Mouse (Mus musculus) G1E (cell line): ENCODE measurements around the gene Mfsd5. TPM values are rescaled to one million over a fixed set of nuclear protein-coding genes. Genes with fewer than 3 reads are reported as not detected.

Source experiments
- ATAC-seq: 2 replicates; pipeline ENCODE4 v1.8.0; 2016; ENCODE audit warnings: mild to moderate bottlenecking; ENCODE audit not compliant: insufficient number of reproducible peaks, poor library complexity, low FRiP score, severe bottlenecking; ENCODE audit errors: extremely low read depth
- DNase-seq: peaks from one replicate; pipeline ENCODE4 v3.0.0; 2012; ENCODE audit warnings: low spot score
- H3K27me3 ChIP-seq: 2 replicates; pipeline ENCODE4 v1.6.1; 2012; ENCODE audit warnings: mild to moderate bottlenecking, low read length, inconsistent platforms; ENCODE audit not compliant: insufficient read depth
- H3K36me3 ChIP-seq: replicated peaks from 2 replicates; pipeline ENCODE3; 2012; ENCODE audit warnings: mild to moderate bottlenecking, inconsistent platforms
- H3K4me1 ChIP-seq: 2 replicates; pipeline ENCODE4 v1.6.1; 2012; ENCODE audit warnings: low read depth, low read length, inconsistent platforms, mixed read lengths; ENCODE audit not compliant: insufficient read depth
- H3K4me3 ChIP-seq: 2 replicates; pipeline ENCODE4 v1.5.1; 2012; ENCODE audit warnings: low read depth, mild to moderate bottlenecking, inconsistent platforms, low read length, moderate library complexity, mixed read lengths
- H3K9me3 ChIP-seq: replicated peaks from 2 replicates; pipeline ENCODE4 v1.6.1; 2012; ENCODE audit warnings: inconsistent platforms
- CTCF ChIP-seq: IDR thresholded peaks from 2 replicates; pipeline ENCODE4 v1.5.1; 2012; ENCODE audit warnings: low read depth, low read length, inconsistent platforms, mixed read lengths
- GATA1 ChIP-seq: IDR thresholded peaks from 2 replicates; pipeline ENCODE4 v1.6.1; 2012; ENCODE audit warnings: borderline replicate concordance, low read length, inconsistent platforms, mixed read lengths
- GATA2 ChIP-seq: IDR thresholded peaks from 2 replicates; pipeline ENCODE4 v1.6.1; 2012; ENCODE audit warnings: low read depth, low read length, inconsistent platforms, borderline replicate concordance
- POLR2AphosphoS5 ChIP-seq: IDR thresholded peaks from 2 replicates; pipeline ENCODE4 v1.6.1; 2012; ENCODE audit warnings: low read depth, low read length, inconsistent platforms; ENCODE audit not compliant: insufficient replicate concordance
- TAL1 ChIP-seq: conservative IDR thresholded peaks from 2 replicates; pipeline ENCODE4 v1.6.1; 2012; ENCODE audit warnings: low read depth, low read length, inconsistent platforms, mixed read lengths
- polyA plus RNA-seq: library from polyadenylated mRNA; stranded (reverse); fragments of >175 nt; gene quantifications from 2 replicates; pipeline ENCODE4 v1.2.3, GENCODE M21; 2012
- total RNA-seq, 2 experiments: library from RNA; stranded (forward) in 1 of 2; stranded (reverse) in 1 of 2; fragments of 200-1000 nt in 1 of 2; fragments of >200 nt in 1 of 2; fragmentation: Nextera tagmentation in 1 of 2; gene quantifications; 2 replicates each; pipeline ENCODE4 v1.2.3; 2014 to 2017

The Mfsd5 gene
- total and polyA plus RNA-seq, 3 experiments: 25.8 to 66.2 (median 31.1) TPM

DNA sequence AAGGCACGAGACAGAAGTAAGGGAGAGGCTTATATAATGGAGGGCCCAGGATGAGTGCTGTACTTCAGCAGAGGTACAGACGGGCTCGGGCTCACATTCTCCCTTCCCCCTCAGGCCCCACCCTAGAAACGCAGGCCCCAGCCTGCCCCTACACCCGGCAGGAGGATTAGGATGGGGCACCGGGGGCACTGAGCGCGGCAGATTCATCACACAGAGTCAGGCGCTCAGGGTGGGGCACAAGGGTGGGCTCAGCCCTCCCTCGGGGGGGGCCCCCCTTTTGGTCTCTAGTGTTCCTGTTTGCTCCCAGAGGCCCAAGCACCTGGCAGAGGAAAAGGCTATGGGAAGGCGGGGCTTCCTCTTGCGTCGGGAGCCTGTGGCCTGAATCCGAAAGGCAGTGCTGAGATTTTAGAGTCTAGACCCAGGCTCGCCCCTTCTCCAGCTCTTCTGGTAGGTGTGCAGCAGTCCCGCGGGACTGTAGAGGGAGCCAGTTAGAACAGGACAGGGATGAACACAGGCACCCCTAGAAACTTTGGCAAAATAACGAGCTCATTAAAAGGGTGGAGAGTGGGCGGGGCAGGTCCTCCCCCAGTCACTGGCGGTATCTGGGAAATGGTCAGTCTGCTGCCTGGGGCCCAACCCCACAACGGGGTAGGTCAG lies 43.8 kb upstream of the Mfsd5 start:
- Histone ChIP-seq H3K4me3 (peak overlapping the region; percentile 60; the same call in 1 of the 2 replicates), H3K36me3 (no peaks in the 10 kb centered on the region), H3K9me3 (no peaks in the 10 kb centered on the region), H3K27me3 (peaks cover 25% of the 10 kb centered on the region), H3K4me1 (peaks cover 69% of the 10 kb centered on the region)
- no peak for TF ChIP-seq TAL1
- TF ChIP-seq GATA2: no peak
- no peak for TF ChIP-seq CTCF
- TF ChIP-seq GATA1: no peak
- no peak for TF ChIP-seq POLR2AphosphoS5
- no peak for DNase-seq
- no peak for ATAC-seq

DNA sequence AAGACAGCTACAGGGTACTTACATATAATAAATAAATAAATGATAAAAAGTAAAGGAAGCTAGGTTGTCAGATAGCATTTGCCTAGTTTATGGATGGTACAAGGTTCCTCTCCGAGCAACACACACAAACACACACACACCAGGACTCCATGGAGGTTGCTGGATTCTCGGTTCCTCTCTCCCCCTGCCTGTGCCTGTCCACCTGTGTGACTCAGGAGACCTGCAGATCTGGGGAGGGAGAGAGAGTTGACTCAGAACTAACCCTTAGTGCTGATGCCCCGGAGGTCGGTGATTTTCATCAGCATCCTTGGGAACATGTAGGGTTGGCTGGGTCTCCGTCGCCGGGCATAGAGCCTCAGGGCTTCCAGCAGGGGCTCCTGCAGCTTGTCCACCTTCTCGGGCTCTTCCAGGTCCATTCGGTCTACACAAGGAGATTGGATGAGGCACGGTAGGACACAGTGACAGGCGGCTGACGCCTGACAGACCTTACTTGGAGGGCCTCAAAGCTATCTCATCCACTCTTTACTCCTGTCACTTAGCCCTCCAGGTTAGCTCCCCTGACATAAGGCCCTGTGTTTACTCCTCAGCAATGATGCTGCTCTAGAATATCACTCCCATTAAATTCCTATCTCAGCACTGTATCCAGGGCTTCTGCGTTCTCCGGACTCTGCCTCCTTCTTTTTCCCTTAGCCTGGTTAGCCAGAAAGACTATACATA lies 40.6 kb upstream of the Mfsd5 start:
- no peak for ATAC-seq
- no peaks in the 10 kb centered on the region for H3K9me3 ChIP-seq
- no peaks in the 10 kb centered on the region for H3K36me3 ChIP-seq
- H3K27me3 ChIP-seq: peaks cover 56% of the 10 kb centered on the region
- no peak overlapping the region for H3K4me3 ChIP-seq
- no peak for DNase-seq
- TF ChIP-seq POLR2AphosphoS5 (no peak), GATA1 (no peak), CTCF (no peak), GATA2 (no peak), TAL1 (no peak)
- H3K4me1 ChIP-seq: peaks cover 56% of the 10 kb centered on the region

DNA sequence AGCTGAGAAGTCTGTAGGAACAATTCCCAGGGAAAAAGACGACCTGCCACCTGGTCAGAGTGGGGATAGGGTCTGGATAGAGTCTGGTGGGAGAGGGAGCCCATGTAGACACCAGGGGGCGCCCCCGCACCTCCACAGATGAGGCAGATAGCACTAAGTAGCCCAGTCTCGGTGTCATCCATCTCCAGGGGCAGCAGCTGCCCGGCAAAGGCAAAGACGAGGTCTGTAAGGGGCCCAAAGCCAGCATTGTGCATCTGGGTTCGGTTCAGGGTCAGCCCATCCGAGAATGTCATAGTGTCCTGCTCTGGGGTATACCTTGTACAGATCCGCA lies 40.0 kb upstream of the Mfsd5 start:
- Histone ChIP-seq H3K36me3 (no peaks in the 10 kb centered on the region), H3K4me1 (peaks cover 56% of the 10 kb centered on the region), H3K27me3 (peaks cover 61% of the 10 kb centered on the region), H3K9me3 (no peaks in the 10 kb centered on the region), H3K4me3 (no peak overlapping the region)
- ATAC-seq: no peak
- TF ChIP-seq TAL1 (no peak), CTCF (peak; percentile 70), GATA2 (0 out of 2 replicates have a peak, but pooled peaks have one; percentile 71)
- peak; percentile 67 for DNase-seq

DNA sequence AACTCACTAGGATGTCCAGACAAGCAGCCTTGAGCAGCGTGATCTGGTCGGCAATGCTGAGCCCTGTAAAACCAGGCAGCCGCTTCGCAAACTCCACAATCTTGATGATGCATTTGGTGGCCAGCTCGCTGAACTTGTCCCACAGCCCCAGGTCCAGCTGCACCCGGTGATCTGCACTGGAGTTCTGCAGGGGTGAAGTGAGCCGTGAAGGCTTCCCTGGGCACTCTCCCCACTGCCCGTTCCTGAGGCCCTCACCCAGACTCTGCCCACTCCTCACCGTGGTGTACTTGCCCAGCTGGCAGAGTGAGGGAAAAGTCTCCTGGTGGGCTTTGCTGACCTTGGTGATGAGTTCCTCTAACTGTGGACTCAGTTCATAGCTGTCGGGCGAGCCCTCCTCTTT lies 39.4 kb upstream of the Mfsd5 start:
- Histone ChIP-seq H3K36me3 (no peaks in the 10 kb centered on the region), H3K4me3 (no peak overlapping the region), H3K9me3 (no peaks in the 10 kb centered on the region), H3K27me3 (peaks cover 67% of the 10 kb centered on the region), H3K4me1 (peaks cover 53% of the 10 kb centered on the region)
- DNase-seq: no peak
- no peak for ATAC-seq
- TF ChIP-seq TAL1 (no peak), GATA1 (no peak), POLR2AphosphoS5 (no peak), GATA2 (no peak), CTCF (no peak)

DNA sequence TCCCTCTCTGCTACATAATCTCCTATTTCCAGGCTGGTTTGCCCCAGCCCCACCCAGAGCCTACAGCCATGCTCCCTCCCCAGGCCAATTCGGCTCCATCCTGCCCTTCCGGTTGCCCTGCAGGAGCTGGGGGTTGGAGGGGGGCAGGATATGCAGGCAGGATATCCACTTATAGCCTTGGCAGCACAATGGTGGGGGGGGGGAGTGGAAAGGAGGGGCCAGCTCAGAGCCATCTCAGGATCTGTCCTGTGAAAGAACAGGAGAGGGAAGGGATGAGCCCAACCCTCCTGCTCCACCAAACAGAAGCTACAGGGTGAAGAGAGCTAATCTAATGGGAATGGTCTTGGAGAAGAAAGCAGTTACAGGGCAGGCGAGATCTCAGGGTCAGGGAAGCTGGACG lies 38.6 kb upstream of the Mfsd5 start:
- Histone ChIP-seq H3K4me1 (peaks cover 53% of the 10 kb centered on the region), H3K36me3 (no peaks in the 10 kb centered on the region), H3K9me3 (no peaks in the 10 kb centered on the region), H3K4me3 (no peak overlapping the region), H3K27me3 (peaks cover 74% of the 10 kb centered on the region)
- DNase-seq: no peak
- ATAC-seq: no peak
- TF ChIP-seq POLR2AphosphoS5: no peak
- TF ChIP-seq CTCF: no peak
- TF ChIP-seq TAL1: no peak
- TF ChIP-seq GATA2: no peak
- TF ChIP-seq GATA1: no peak

DNA sequence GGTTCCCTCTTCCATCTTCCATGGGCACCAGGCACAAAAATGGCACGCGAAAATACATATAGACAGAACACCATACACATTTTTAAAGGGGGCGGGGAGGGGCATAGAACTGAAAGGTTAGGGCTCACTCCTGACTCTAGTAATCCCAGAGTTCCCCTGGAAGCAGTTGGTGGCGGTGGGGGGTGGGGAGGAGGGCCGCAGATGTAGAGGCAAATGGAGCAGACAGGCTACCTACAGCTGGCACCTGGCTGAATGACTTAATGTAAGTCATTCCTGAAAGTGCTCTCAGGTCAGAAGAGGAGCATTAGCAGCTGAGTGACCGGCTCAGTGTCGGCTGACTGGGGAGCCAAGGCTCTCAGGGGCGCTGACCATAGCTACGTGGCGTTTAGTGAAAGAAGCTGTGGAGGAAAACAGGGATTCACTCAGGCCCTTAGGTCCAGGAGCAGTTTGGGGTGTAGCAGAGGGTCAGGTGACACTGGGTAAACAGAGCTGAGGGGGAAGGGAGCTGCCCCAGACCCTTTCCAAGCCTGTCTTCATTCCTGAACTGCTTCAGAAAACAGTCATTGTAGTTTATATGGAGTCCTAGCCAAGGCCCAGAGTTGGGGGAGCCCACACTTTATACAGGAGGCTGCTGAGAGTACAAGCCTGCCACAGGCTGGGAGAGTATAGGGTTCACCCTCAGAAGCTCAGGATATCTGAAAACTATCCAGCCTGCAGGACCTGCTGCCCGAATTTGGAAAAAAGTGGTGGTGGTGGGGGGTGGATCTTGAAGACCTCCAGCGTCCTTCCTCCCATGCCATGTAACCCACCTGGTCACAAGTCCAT lies 36.6 kb upstream of the Mfsd5 start:
- Histone ChIP-seq H3K9me3 (no peaks in the 10 kb centered on the region), H3K27me3 (peaks cover 87% of the 10 kb centered on the region), H3K4me3 (no peak overlapping the region), H3K4me1 (peaks cover 65% of the 10 kb centered on the region), H3K36me3 (no peaks in the 10 kb centered on the region)
- DNase-seq (no peak), ATAC-seq (no peak)
- TF ChIP-seq GATA2 (no peak), GATA1 (no peak), TAL1 (no peak), POLR2AphosphoS5 (no peak), CTCF (no peak)
